ENCODE assay signal across 9 mouse cellular contexts in genomic region chr5:108485239-108485638, GRCm38 (mm10). TPM values are rescaled to one million over a fixed set of nuclear protein-coding genes. Genes with fewer than 3 reads are reported as not detected.
A peak's percentile ranks its signal among the peaks of the same experiment; 100 is the strongest.
DNase-seq lines count a peak whose midpoint lies in the region; ATAC-seq lines count a peak whose summit lies in the region.
"Had no signal": no experiment of that assay in that cellular context is flagged by ENCODE, and none has a peak within 500 bp of the region (broad histone marks: within the 10 kb centered on the region; RNA-seq: fewer than 3 reads in every experiment).

No protein-coding gene starts in this region.

- H3K9ac ChIP-seq in kidney, embryonic 16.5 days (replicated peaks; ENCODE audit: low read length), result no peak overlapping the region
- H3K9ac ChIP-seq: embryonic facial prominence, embryonic 15.5 days had no signal

- ATAC-seq in kidney, embryonic 16.5 days (ENCODE audit: low FRiP score, low TSS enrichment), result no peak
- ATAC-seq in cerebellum, adult (ENCODE audit: insufficient number of reproducible peaks, low FRiP score, low TSS enrichment), result 0 out of 2 replicates have a peak, but pooled peaks have one; percentile 26

- peaks cover 39% of the 10 kb centered on the region for H3K36me3 ChIP-seq in kidney, embryonic 16.5 days (ENCODE audit: insufficient read depth, low read length)

- no peaks in the 10 kb centered on the region for H3K4me1 ChIP-seq in kidney, embryonic 16.5 days (ENCODE audit: insufficient read depth, low read length)
- H3K4me1 ChIP-seq: embryonic facial prominence, embryonic 15.5 days had no signal

- H3K9me3 ChIP-seq in kidney, embryonic 16.5 days (ENCODE audit: low read length), result no peaks in the 10 kb centered on the region
- H3K9me3 ChIP-seq: embryonic facial prominence, embryonic 15.5 days had no signal

- WGBS in kidney, embryonic 16.5 days, result 92% methylated on average over 2 of the region's 2 CpGs

- peak; percentile 32 for DNase-seq in kidney, adult 18-20 months
- DNase-seq in ES-CJ7 (ENCODE audit: low read depth, low spot score), result peak; percentile 30
- peak; percentile 64 for DNase-seq in induced T-regulatory cell, adult 2 months (ENCODE audit: low read depth)
- peak; percentile 12 to 16 for DNase-seq in monocyte, adult 2 months (ENCODE audit: low read depth in 1 of 2, low spot score in 2 of 2)
- DNase-seq in frontal cortex, postnatal 25 days (ENCODE audit: low spot score in 2 of 2), result no peak
- DNase-seq in ovary, adult 18-20 months (ENCODE audit: low spot score), result no peak

- H3K4me2 ChIP-seq in kidney, embryonic 16.5 days (replicated peaks; ENCODE audit: low read depth, low read length), result no peak overlapping the region
- H3K4me2 ChIP-seq: embryonic facial prominence, embryonic 15.5 days had no signal

- H3K4me3 ChIP-seq in kidney, embryonic 16.5 days (ENCODE audit: low read length), result no peak overlapping the region
- H3K4me3 ChIP-seq: embryonic facial prominence, embryonic 15.5 days had no signal

- no peaks in the 10 kb centered on the region for H3K27me3 ChIP-seq in kidney, embryonic 16.5 days (ENCODE audit: insufficient read depth, low read length)
- H3K27me3 ChIP-seq: embryonic facial prominence, embryonic 15.5 days had no signal

- H3K27ac ChIP-seq in kidney, embryonic 16.5 days (ENCODE audit: low read length), result no peak overlapping the region
- H3K27ac ChIP-seq: embryonic facial prominence, embryonic 15.5 days had no signal

RNA-seq across cellular contexts. Expression of gene Pcgf3, which starts 24.2 kb away (rescaled TPM):
- polyA plus RNA-seq in kidney, embryonic 16.5 days (2015; fragmentation: Nextera tagmentation; extraction: Ambion mirVana), result 18.0 and 21.9 TPM in 2 replicates

RNA-seq across cellular contexts. Expression of gene Mfsd7a, which starts 36.5 kb away (rescaled TPM):
- 0.37 and 0.40 TPM in 2 replicates for polyA plus RNA-seq in kidney, embryonic 16.5 days (2015; fragmentation: Nextera tagmentation; extraction: Ambion mirVana)

RNA-seq across cellular contexts. Expression of gene Atp5k, which starts 51.0 kb away (rescaled TPM):
- 354 and 360 TPM in 2 replicates for polyA plus RNA-seq in kidney, embryonic 16.5 days (2015; fragmentation: Nextera tagmentation; extraction: Ambion mirVana)

Comparison
In these comparisons a context has a peak if more than half of its experiments do, and no peak if none do; other contexts are left out.
1. DNase-seq: peak in kidney, adult 18-20 months (single experiment), ES-CJ7 (single experiment), induced T-regulatory cell, adult 2 months (single experiment) and monocyte, adult 2 months (2 of 2); none in frontal cortex, postnatal 25 days (0 of 2) and ovary, adult 18-20 months (single experiment).